Mouse (Mus musculus) brain, embryonic 14.5 days (tissue): ENCODE measurements at regions not wholly inside any gene's neighbourhood (a gene's known extent, or its start where the extent isn't known, plus 50 kb on each side); places are given as distances from the start of the nearest gene placed in this dataset.

Source experiments
- CTCF ChIP-seq: fragments of 200-500 bp; IDR thresholded peaks from 2 replicates; pipeline ENCODE4 v1.5.1; 2012; ENCODE audit warnings: inconsistent platforms, mild to moderate bottlenecking, moderate library complexity, borderline replicate concordance; ENCODE audit not compliant: insufficient read depth, insufficient read length; ENCODE audit errors: extremely low read depth
- POLR2A ChIP-seq: fragments of 200-500 bp; IDR thresholded peaks from 2 replicates; pipeline ENCODE4 v1.6.1; 2012; ENCODE audit warnings: mild to moderate bottlenecking, inconsistent platforms, borderline replicate concordance; ENCODE audit not compliant: poor library complexity, insufficient read depth, insufficient read length, severe bottlenecking; ENCODE audit errors: extremely low read depth

DNA sequence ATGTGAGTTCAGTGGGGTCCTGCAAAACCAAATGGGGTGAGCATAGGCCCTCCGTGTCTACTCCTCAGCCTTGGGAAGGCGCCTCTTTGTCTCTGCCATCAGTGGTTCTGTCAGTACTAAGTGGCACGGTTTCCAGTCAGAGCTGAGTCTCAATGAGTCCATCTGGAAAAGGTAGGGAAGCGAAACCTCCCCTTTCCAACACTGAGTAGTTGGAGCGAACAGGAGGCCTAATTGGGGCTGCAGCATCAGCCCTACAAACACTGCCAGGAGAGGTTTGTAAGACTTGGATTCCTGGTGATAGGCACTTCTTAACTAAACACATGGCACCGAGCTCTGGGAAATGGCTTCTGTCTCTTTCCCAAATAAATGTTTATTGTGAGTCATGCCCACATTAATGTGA lies 449.9 kb downstream of the Defb40 start:
- TF ChIP-seq POLR2A (no peak), CTCF (no peak)
